Mouse (Mus musculus): ENCODE measurements at regions not wholly inside any gene's neighbourhood (a gene's known extent, or its start where the extent isn't known, plus 50 kb on each side); places are given as distances from the start of the nearest gene placed in this dataset.
A peak's percentile ranks its signal among the peaks of the same experiment; 100 is the strongest.

- Histone ChIP-seq H3K27ac (no peak overlapping the region), H3K9me3 (no peaks in the 10 kb centered on the region), H3K27me3 (replicated peaks) (no peaks in the 10 kb centered on the region), H3K9ac (no peak overlapping the region), H3K4me1 (no peaks in the 10 kb centered on the region), H3K4me2 (no peak overlapping the region), H3K4me3 (no peak overlapping the region), H3K36me3 (replicated peaks) (no peaks in the 10 kb centered on the region)
- ATAC-seq (replicated peaks): 0 out of 2 replicates have a peak, but pooled peaks have one; percentile 37
- 65% methylated on average over 2 of the region's 2 CpGs for WGBS
These were observed 1329.8 kb upstream of the Nr2f1 start for GRCm38 (mm10) chr13:79529336-79529735.

GRCm38 (mm10) chr13:79550711-79551110 lies 1332.5 kb upstream of the Arrdc3 start:
- Histone ChIP-seq H3K4me2 (no peak overlapping the region), H3K4me3 (no peak overlapping the region), H3K4me1 (no peaks in the 10 kb centered on the region), H3K27ac (no peak overlapping the region), H3K9me3 (no peaks in the 10 kb centered on the region), H3K36me3 (replicated peaks) (no peaks in the 10 kb centered on the region), H3K9ac (no peak overlapping the region), H3K27me3 (replicated peaks) (no peaks in the 10 kb centered on the region)
- ATAC-seq (replicated peaks): no peak
- 40% methylated on average over 2 of the region's 2 CpGs for WGBS

- Histone ChIP-seq H3K36me3 (replicated peaks) (no peaks in the 10 kb centered on the region), H3K27ac (no peak overlapping the region), H3K4me1 (no peaks in the 10 kb centered on the region), H3K27me3 (replicated peaks) (no peaks in the 10 kb centered on the region), H3K9ac (no peak overlapping the region), H3K4me2 (no peak overlapping the region), H3K4me3 (no peak overlapping the region), H3K9me3 (no peaks in the 10 kb centered on the region)
- WGBS: 90% methylated on average over 3 of the region's 3 CpGs
- ATAC-seq (replicated peaks): no peak
These were observed 1327.5 kb upstream of the Arrdc3 start for GRCm38 (mm10) chr13:79555572-79556280.
